Mouse (Mus musculus): ENCODE results near the gene Fem1b. TPM values are rescaled to one million over a fixed set of nuclear protein-coding genes. Genes with fewer than 3 reads are reported as not detected.

Gene Fem1b
- polyA plus RNA-seq, 1 experiment from 2014 or later = 30.6 TPM

DNA sequence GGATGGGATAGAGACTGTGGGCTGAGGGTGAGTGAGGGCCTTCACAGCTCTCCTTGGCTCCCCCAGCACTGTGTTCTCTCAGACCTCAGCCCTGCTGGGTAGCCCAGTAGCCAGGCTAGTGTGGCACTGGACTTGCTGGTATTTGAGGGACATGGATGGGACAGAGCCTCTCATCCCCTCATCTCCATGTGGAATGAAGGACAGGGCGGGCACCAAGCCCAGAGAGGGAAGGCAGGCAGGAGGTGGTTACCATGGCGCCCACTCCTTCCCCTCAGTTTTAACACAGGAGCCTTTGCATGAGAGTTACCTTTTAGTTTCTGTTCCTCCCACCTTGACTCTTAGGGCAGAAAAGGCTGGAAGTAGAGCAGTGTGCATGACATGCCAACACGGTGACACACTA is 36.9 kb upstream of the Fem1b start:
- H3K36me3 ChIP-seq (ENCODE audit: control insufficient read depth, insufficient read depth, low read length) = peaks cover 16% of the 10 kb centered on the region
- H3K4me3 ChIP-seq (ENCODE audit: low read depth, low read length) = no peak overlapping the region
- no peaks in the 10 kb centered on the region for H3K9me3 ChIP-seq (ENCODE audit: control insufficient read depth, low read depth, low read length)
- H3K27me3 ChIP-seq (ENCODE audit: control insufficient read depth, insufficient read depth, low read length) = no peaks in the 10 kb centered on the region
- H3K9ac ChIP-seq (replicated peaks; ENCODE audit: low read depth, low read length) = no peak overlapping the region
- ATAC-seq (ENCODE audit: insufficient number of reproducible peaks, insufficient read depth, low FRiP score, low read depth) = no peak
- WGBS = 88% methylated on average over 3 of the region's 3 CpGs
- H3K4me2 ChIP-seq (replicated peaks; ENCODE audit: low read depth, low read length) = no peak overlapping the region
- 0 out of 2 replicates have a peak, but pooled peaks cover 4% of the 10 kb centered on the region for H3K4me1 ChIP-seq (ENCODE audit: control insufficient read depth, insufficient read depth, low read length)
- H3K27ac ChIP-seq (ENCODE audit: low read length) = no peak overlapping the region

DNA sequence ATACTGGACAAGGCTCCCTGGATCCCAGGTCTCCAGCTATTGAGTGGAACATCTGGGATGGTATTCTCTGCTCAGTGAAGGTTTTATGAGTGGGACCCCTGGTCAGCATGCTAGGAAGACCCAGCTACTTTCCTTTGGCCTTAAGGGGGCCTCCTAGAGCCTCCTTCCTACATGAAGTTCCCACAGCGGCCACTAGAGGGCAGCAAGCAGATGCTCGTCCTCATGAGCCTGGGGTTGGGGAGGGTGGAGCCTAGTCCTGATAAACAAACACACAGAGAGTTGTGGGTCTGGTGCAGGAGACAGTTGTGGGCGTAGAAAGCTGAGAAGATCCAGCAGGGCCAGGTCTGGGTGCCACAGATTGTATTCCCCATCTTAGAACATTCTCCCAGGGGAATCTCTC is 36.0 kb upstream of the Fem1b start:
- H3K27ac ChIP-seq (ENCODE audit: low read length) = no peak overlapping the region
- H3K9me3 ChIP-seq (ENCODE audit: control insufficient read depth, low read depth, low read length) = no peaks in the 10 kb centered on the region
- peaks cover 16% of the 10 kb centered on the region for H3K36me3 ChIP-seq (ENCODE audit: control insufficient read depth, insufficient read depth, low read length)
- H3K4me1 ChIP-seq (ENCODE audit: control insufficient read depth, insufficient read depth, low read length) = 0 out of 2 replicates have a peak, but pooled peaks cover 4% of the 10 kb centered on the region
- no peaks in the 10 kb centered on the region for H3K27me3 ChIP-seq (ENCODE audit: control insufficient read depth, insufficient read depth, low read length)
- H3K4me3 ChIP-seq (ENCODE audit: low read depth, low read length) = no peak overlapping the region
- ATAC-seq (ENCODE audit: insufficient number of reproducible peaks, insufficient read depth, low FRiP score, low read depth) = no peak; the same call in 1 of the 2 replicates
- H3K9ac ChIP-seq (replicated peaks; ENCODE audit: low read depth, low read length) = no peak overlapping the region
- 5% methylated on average over 3 of the region's 3 CpGs for WGBS
- no peak overlapping the region for H3K4me2 ChIP-seq (replicated peaks; ENCODE audit: low read depth, low read length)

DNA sequence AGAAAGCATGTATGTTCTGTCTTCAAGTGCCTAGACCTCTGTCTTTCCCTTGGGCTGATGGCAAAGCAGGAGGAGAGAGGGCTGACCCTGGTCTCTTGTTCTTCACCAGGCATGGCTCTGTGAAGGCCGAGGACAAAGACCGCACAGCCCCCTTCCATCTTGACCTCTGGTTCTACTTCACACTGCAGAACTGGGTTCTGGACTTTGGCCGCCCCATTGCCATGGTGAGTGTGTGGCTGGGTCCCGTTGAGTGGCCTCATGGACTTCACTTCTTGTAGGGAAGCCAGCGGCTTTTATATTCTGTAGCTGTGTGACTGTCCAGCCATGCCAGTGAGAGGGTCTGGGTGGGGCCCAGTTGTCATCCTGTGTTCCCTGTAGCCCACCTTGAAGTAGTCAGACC is 32.7 kb upstream of the Fem1b start:
- Histone ChIP-seq H3K4me1 (ENCODE audit: control insufficient read depth, insufficient read depth, low read length) (peaks cover 12% of the 10 kb centered on the region), H3K9me3 (ENCODE audit: control insufficient read depth, low read depth, low read length) (no peaks in the 10 kb centered on the region), H3K4me2 (replicated peaks; ENCODE audit: low read depth, low read length) (no peak overlapping the region), H3K9ac (replicated peaks; ENCODE audit: low read depth, low read length) (no peak overlapping the region), H3K4me3 (ENCODE audit: low read depth, low read length) (no peak overlapping the region), H3K27ac (ENCODE audit: low read length) (no peak overlapping the region), H3K36me3 (ENCODE audit: control insufficient read depth, insufficient read depth, low read length) (peaks cover 3% of the 10 kb centered on the region; the same call in 1 of the 2 replicates), H3K27me3 (ENCODE audit: control insufficient read depth, insufficient read depth, low read length) (no peaks in the 10 kb centered on the region)
- WGBS = 93% methylated on average over 5 of the region's 5 CpGs
- ATAC-seq (ENCODE audit: insufficient number of reproducible peaks, insufficient read depth, low FRiP score, low read depth) = no peak

DNA sequence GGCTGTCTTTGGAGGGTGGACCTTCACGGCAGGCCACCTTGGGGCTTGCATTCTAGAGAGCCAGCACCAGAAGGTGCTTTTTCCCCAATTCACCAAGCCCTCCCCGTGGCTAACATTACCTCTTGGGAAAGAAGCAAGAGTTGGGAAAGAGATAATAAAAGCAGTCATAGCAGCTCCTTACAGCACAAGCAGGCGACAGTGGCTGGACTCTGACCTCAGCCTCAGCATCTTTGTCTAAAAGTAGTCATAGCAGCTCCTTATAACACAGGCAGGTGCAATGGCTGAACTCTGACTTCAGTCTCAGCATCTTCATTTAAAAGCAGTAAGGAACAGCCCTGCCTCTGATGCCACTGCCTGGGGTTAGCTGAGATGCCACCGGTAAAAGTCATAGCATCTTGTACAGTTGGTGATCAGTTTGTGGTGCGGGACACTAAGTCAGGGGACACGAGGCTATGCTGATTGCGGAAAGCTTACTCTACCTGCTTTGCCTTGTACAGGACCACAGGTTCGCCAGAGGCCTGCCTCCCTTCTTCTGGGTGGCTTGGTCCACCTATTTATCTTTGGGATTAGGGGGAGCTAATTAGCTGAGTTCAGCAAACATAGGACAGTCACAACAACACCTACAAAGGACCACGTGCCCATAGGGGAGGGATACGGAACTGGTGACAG is 31.8 kb upstream of the Fem1b start:
- 75% methylated on average over 10 of the region's 10 CpGs for WGBS
- no peak overlapping the region for H3K9ac ChIP-seq (replicated peaks; ENCODE audit: low read depth, low read length)
- no peak for ATAC-seq (ENCODE audit: insufficient number of reproducible peaks, insufficient read depth, low FRiP score, low read depth)

DNA sequence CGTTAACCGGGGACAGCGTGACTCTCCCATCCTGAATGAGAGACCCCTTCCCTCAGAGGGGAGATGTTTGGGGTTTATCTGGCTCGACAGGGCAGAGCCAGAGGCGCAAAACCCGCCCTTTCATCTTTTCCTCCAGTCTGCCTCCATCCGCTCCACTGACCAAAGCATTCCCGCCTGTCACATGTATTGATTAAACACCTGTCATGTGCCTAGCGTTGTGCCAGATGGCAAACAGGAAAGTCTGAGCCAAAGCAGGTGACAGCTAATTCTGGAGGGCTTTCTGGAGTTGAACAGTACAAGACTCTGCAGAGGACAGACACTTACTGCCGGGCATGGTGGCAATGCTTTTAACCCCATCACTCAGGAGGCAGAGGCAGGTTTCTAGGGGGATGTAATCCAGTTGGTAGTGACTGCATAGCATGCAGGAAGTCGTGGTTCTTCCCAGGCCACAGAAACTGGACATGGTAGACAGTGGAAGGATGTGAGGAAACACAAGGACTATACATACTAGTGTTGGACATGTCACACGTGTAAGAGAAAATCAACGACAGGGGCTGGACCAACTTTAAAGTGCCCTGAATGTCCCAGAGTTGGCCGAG is 27.5 kb upstream of the Fem1b start:
- no peaks in the 10 kb centered on the region for H3K27me3 ChIP-seq (ENCODE audit: control insufficient read depth, insufficient read depth, low read length)
- H3K9me3 ChIP-seq (ENCODE audit: control insufficient read depth, low read depth, low read length) = no peaks in the 10 kb centered on the region
- H3K27ac ChIP-seq (ENCODE audit: low read length) = peak overlapping the region; percentile 93
- 11% methylated on average over 14 of the region's 14 CpGs for WGBS
- no peaks in the 10 kb centered on the region for H3K36me3 ChIP-seq (ENCODE audit: control insufficient read depth, insufficient read depth, low read length)
- H3K4me3 ChIP-seq (ENCODE audit: low read depth, low read length) = peak overlapping the region; percentile 82
- peaks cover 18% of the 10 kb centered on the region for H3K4me1 ChIP-seq (ENCODE audit: control insufficient read depth, insufficient read depth, low read length)
- H3K9ac ChIP-seq (replicated peaks; ENCODE audit: low read depth, low read length) = peak overlapping the region; percentile 92
- ATAC-seq (ENCODE audit: insufficient number of reproducible peaks, insufficient read depth, low FRiP score, low read depth) = peak; percentile 5; the same call in 1 of the 2 replicates
- peak overlapping the region; percentile 76 for H3K4me2 ChIP-seq (replicated peaks; ENCODE audit: low read depth, low read length)

More for the DNA sequence above, 31.8 kb upstream of the Fem1b start:
- Histone ChIP-seq H3K27ac (ENCODE audit: low read length) (no peak overlapping the region), H3K36me3 (ENCODE audit: control insufficient read depth, insufficient read depth, low read length) (peaks cover 3% of the 10 kb centered on the region; the same call in 1 of the 2 replicates), H3K9me3 (ENCODE audit: control insufficient read depth, low read depth, low read length) (no peaks in the 10 kb centered on the region), H3K4me3 (ENCODE audit: low read depth, low read length) (no peak overlapping the region), H3K4me1 (ENCODE audit: control insufficient read depth, insufficient read depth, low read length) (peaks cover 15% of the 10 kb centered on the region), H3K27me3 (ENCODE audit: control insufficient read depth, insufficient read depth, low read length) (no peaks in the 10 kb centered on the region), H3K4me2 (replicated peaks; ENCODE audit: low read depth, low read length) (no peak overlapping the region)

DNA sequence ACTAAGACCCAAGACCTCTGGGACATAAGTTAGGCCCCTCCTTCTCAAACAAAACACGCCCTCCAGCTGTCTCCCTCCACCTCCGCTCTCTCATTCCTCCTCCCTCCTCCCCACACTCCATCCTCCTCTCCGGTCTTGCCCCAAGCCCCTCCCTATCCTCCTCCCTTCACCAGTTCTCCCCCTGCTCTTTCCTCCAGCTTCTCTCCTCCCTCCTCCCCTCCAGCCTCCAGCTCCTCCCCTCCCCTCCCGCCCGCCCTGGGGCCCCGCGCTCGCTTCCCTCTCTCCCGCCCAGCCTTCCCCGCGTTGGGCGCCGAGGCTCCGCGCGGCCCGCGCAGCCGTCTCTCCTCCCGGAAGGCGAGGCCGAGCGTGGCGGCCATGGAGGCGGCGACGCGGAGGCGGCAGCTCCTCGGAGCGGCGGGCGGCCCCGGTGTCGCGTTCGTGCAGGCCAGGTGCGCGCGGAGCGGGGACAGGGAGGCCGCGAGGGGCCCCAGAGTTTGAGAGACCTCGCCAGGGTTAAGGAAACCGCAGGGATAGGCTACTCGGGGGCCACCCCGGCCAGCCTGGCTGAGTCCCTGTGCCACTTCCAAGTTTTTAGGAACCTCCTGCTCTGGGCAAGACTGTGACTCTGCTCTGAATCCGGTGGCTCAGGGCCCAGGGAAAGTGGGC is 26.9 kb upstream of the Fem1b start, which contains the start of gene Cln6:
Cln6 (plus strand) TSS at position 280 of the 666 bp plus-strand sequence.
- H3K36me3 ChIP-seq (ENCODE audit: control insufficient read depth, insufficient read depth, low read length) = no peaks in the 10 kb centered on the region
- no peaks in the 10 kb centered on the region for H3K27me3 ChIP-seq (ENCODE audit: control insufficient read depth, insufficient read depth, low read length)
- peaks cover 18% of the 10 kb centered on the region for H3K4me1 ChIP-seq (ENCODE audit: control insufficient read depth, insufficient read depth, low read length)
- ATAC-seq (ENCODE audit: insufficient number of reproducible peaks, insufficient read depth, low FRiP score, low read depth) = peak; percentile 92
- peak within 1 kb of the TSS; percentile 92 for H3K9ac ChIP-seq (replicated peaks; ENCODE audit: low read depth, low read length)
- no peaks in the 10 kb centered on the region for H3K9me3 ChIP-seq (ENCODE audit: control insufficient read depth, low read depth, low read length)
- H3K4me2 ChIP-seq (replicated peaks; ENCODE audit: low read depth, low read length) = peak within 1 kb of the TSS; percentile 76
- H3K4me3 ChIP-seq (ENCODE audit: low read depth, low read length) = peak within 1 kb of the TSS; percentile 82
- WGBS = under 1% methylated on average over 48 of the region's 48 CpGs
- peak within 1 kb of the TSS; percentile 93 for H3K27ac ChIP-seq (ENCODE audit: low read length)

DNA sequence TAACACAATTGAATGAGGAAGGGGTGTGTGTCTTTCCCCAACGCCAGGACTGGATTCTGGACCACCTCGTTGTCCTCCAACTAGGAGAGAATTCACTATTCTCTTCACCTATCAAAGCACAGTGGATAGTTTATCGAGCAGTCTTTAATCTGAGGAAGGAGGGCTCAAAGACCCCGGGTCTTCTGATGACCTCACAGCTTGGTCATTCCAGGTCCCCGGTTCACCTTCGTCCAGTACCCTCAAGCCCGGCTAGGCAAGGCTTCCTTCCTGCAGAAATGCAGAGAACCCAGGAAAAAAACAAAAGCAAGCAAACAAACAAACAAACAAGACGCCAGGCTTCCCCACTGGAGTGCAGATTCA is 26.4 kb upstream of the Fem1b start:
- Histone ChIP-seq H3K4me2 (replicated peaks; ENCODE audit: low read depth, low read length) (peak overlapping the region; percentile 76), H3K9me3 (ENCODE audit: control insufficient read depth, low read depth, low read length) (no peaks in the 10 kb centered on the region), H3K9ac (replicated peaks; ENCODE audit: low read depth, low read length) (no peak overlapping the region), H3K4me1 (ENCODE audit: control insufficient read depth, insufficient read depth, low read length) (peaks cover 18% of the 10 kb centered on the region), H3K4me3 (ENCODE audit: low read depth, low read length) (peak overlapping the region; percentile 82), H3K36me3 (ENCODE audit: control insufficient read depth, insufficient read depth, low read length) (no peaks in the 10 kb centered on the region), H3K27ac (ENCODE audit: low read length) (peak overlapping the region; percentile 35; the same call in 1 of the 2 replicates), H3K27me3 (ENCODE audit: control insufficient read depth, insufficient read depth, low read length) (no peaks in the 10 kb centered on the region)
- 0 out of 2 replicates have a peak, but pooled peaks have one; percentile 1 for ATAC-seq (ENCODE audit: insufficient number of reproducible peaks, insufficient read depth, low FRiP score, low read depth)
- WGBS = 12% methylated on average over 8 of the region's 8 CpGs

DNA sequence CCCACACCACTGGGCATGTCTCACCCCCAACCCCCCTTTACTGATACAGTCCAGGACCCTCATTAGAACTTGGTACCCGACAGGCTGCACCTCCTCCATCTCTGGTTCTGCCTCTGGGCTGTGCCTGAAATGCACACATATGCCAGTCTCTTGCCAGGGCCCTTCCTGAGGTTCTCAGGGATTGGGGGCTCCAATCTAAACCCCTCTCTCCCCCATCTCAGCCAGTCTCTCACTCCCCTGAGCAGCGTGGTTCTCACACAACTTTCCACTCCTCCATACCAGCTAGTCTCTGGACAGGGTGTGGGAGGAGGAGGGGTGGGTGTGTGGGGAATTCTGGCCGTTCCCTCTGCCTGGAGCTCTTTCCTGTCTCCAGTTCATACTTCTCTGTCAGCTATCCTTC is 25.9 kb upstream of the Fem1b start:
- ATAC-seq (ENCODE audit: insufficient number of reproducible peaks, insufficient read depth, low FRiP score, low read depth) = 0 out of 2 replicates have a peak, but pooled peaks have one; percentile 0
- 38% methylated on average over 3 of the region's 3 CpGs for WGBS
- no peak overlapping the region for H3K4me2 ChIP-seq (replicated peaks; ENCODE audit: low read depth, low read length)
- H3K27me3 ChIP-seq (ENCODE audit: control insufficient read depth, insufficient read depth, low read length) = no peaks in the 10 kb centered on the region
- H3K36me3 ChIP-seq (ENCODE audit: control insufficient read depth, insufficient read depth, low read length) = no peaks in the 10 kb centered on the region
- H3K4me1 ChIP-seq (ENCODE audit: control insufficient read depth, insufficient read depth, low read length) = peaks cover 18% of the 10 kb centered on the region
- H3K9me3 ChIP-seq (ENCODE audit: control insufficient read depth, low read depth, low read length) = no peaks in the 10 kb centered on the region
- H3K9ac ChIP-seq (replicated peaks; ENCODE audit: low read depth, low read length) = no peak overlapping the region
- peak overlapping the region; percentile 35; the same call in 1 of the 2 replicates for H3K27ac ChIP-seq (ENCODE audit: low read length)
- no peak overlapping the region for H3K4me3 ChIP-seq (ENCODE audit: low read depth, low read length)
